Mouse (Mus musculus) liver, embryonic 16.5 days (tissue): Measurements from ENCODE around the gene Gm20715. TPM values are rescaled to one million over a fixed set of nuclear protein-coding genes. Genes with fewer than 3 reads are reported as not detected.
"Not testable (repeated sequence)": the region's sequence is repeated elsewhere in the genome, so short reads cannot be mapped to it uniquely, and the experiment has no call there.

Experiments used
- ATAC-seq: fragments of 200-750 bp; cut with Nextera tagmentation; 2 replicates; pipeline ENCODE4 v1.8.0; 2017; ENCODE audit warnings: low read depth, mild to moderate bottlenecking, moderate number of reproducible peaks, moderate library complexity
- H3K27ac ChIP-seq: fragments of 300-500 bp; sonication (generic); 2 replicates; pipeline ENCODE4 v1.5.1; 2014; ENCODE audit warnings: mild to moderate bottlenecking, low read length
- H3K27me3 ChIP-seq: fragments of 300-500 bp; sonication (generic); 2 replicates; pipeline ENCODE4 v1.6.1; 2014; ENCODE audit warnings: low read depth, low read length, mixed read lengths; ENCODE audit not compliant: control insufficient read depth, insufficient read depth
- H3K36me3 ChIP-seq: fragments of 300-500 bp; sonication (generic); 2 replicates; pipeline ENCODE4 v1.6.1; 2014; ENCODE audit warnings: mild to moderate bottlenecking; ENCODE audit not compliant: control insufficient read depth, insufficient read depth
- H3K4me1 ChIP-seq: fragments of 300-500 bp; sonication (generic); 2 replicates; pipeline ENCODE4 v1.6.1; 2014; ENCODE audit warnings: low read depth, low read length, mixed read lengths; ENCODE audit not compliant: control insufficient read depth
- H3K4me2 ChIP-seq: fragments of 300-500 bp; sonication (generic); 2 replicates; pipeline ENCODE4 v1.6.1; 2014; ENCODE audit warnings: low read depth, low read length, mixed read lengths
- H3K4me3 ChIP-seq: fragments of 300-500 bp; sonication (generic); 2 replicates; pipeline ENCODE4 v1.5.1; 2014; ENCODE audit warnings: low read depth, mild to moderate bottlenecking, low read length
- H3K9ac ChIP-seq: fragments of 300-500 bp; sonication (generic); 2 replicates; pipeline ENCODE4 v1.6.1; 2014; ENCODE audit warnings: low read depth, low read length
- H3K9me3 ChIP-seq: fragments of 300-500 bp; sonication (generic); replicated peaks from 2 replicates; pipeline ENCODE4 v1.6.1; 2016; ENCODE audit warnings: low read length; ENCODE audit not compliant: control insufficient read depth
- WGBS: fragments of 180-500 bp; shearing (Covaris S2); extraction: QIAGEN DNeasy Blood & Tissue Kit; methylation state at CpG from one replicate; pipeline ENCODE4 v1.1.7; 2014; ENCODE audit not compliant: insufficient replicate concordance; 5-methylcytosine and 5-hydroxymethylcytosine counted together
- polyA plus RNA-seq: library from polyadenylated mRNA; unstranded; fragments of >200 nt; fragmentation: Nextera tagmentation; extraction: Ambion mirVana; gene quantifications from 2 replicates; pipeline ENCODE4 v1.2.1, GENCODE M21; 2015

Gene Gm20715
- polyA plus RNA-seq = not detected in 2 replicates

- no peaks in the 10 kb centered on the region for H3K27me3 ChIP-seq
- no peaks in the 10 kb centered on the region for H3K4me1 ChIP-seq
- no peak within 1 kb of the TSS for H3K27ac ChIP-seq
- H3K36me3 ChIP-seq = no peaks in the 10 kb centered on the region
- H3K4me3 ChIP-seq = no peak within 1 kb of the TSS
- WGBS = 1% methylated on average over 17 of the region's 17 CpGs
- H3K4me2 ChIP-seq = no peak within 1 kb of the TSS
- no peak within 1 kb of the TSS for H3K9ac ChIP-seq
- H3K9me3 ChIP-seq = no peaks in the 10 kb centered on the region
- ATAC-seq = peak; percentile 85
Measured at GRCm38 (mm10) chr7:6410043-6410442, at the start of gene Gm20715. TSS of gene Gm20715 (plus strand) at chr7:6410277.

- 7% methylated on average over 9 of the region's 9 CpGs for WGBS
- Histone ChIP-seq H3K4me1 (peaks cover 37% of the 10 kb centered on the region), H3K27ac (no peak overlapping the region), H3K4me3 (no peak overlapping the region), H3K9me3 (no peaks in the 10 kb centered on the region), H3K9ac (no peak overlapping the region), H3K36me3 (no peaks in the 10 kb centered on the region), H3K27me3 (no peaks in the 10 kb centered on the region), H3K4me2 (no peak overlapping the region)
- ATAC-seq = peak; percentile 2; the same call in 1 of the 2 replicates
Measured at GRCm38 (mm10) chr7:6360477-6361060, 49.5 kb upstream of the Gm20715 start.

GRCm38 (mm10) chr7:6361756-6362155 is 48.3 kb upstream of the Gm20715 start:
- H3K27ac ChIP-seq = peak overlapping the region; percentile 43; the same call in 1 of the 2 replicates
- WGBS = 21% methylated on average over 7 of the region's 7 CpGs

GRCm38 (mm10) chr7:6362268-6363046 is 47.6 kb upstream of the Gm20715 start:
- under 1% methylated on average over 38 of the region's 38 CpGs for WGBS
- peaks cover 51% of the 10 kb centered on the region for H3K4me1 ChIP-seq

More at GRCm38 (mm10) chr7:6361756-6362155, 48.3 kb upstream of the Gm20715 start:
- H3K9ac ChIP-seq = peak overlapping the region; percentile 51
- peaks cover 44% of the 10 kb centered on the region for H3K4me1 ChIP-seq
- H3K36me3 ChIP-seq = no peaks in the 10 kb centered on the region
- H3K4me2 ChIP-seq = peak overlapping the region; percentile 80
- no peak for ATAC-seq
- H3K4me3 ChIP-seq = peak overlapping the region; percentile 71
- H3K27me3 ChIP-seq = no peaks in the 10 kb centered on the region
- no peaks in the 10 kb centered on the region for H3K9me3 ChIP-seq

GRCm38 (mm10) chr7:6363047-6363488 is 47.0 kb upstream of the Gm20715 start, which contains the start of gene Zfp78:
TSS of gene Zfp78 (plus strand) at chr7:6363280.
- peak within 1 kb of the TSS; percentile 69 for H3K9ac ChIP-seq
- no peaks in the 10 kb centered on the region for H3K27me3 ChIP-seq
- peak; percentile 73 for ATAC-seq
- peak within 1 kb of the TSS; percentile 80 for H3K4me2 ChIP-seq
- no peaks in the 10 kb centered on the region for H3K9me3 ChIP-seq
- peaks cover 53% of the 10 kb centered on the region for H3K4me1 ChIP-seq
- H3K36me3 ChIP-seq = no peaks in the 10 kb centered on the region
- under 1% methylated on average over 23 of the region's 23 CpGs for WGBS
- H3K27ac ChIP-seq = peak within 1 kb of the TSS; percentile 59
- peak within 1 kb of the TSS; percentile 71 for H3K4me3 ChIP-seq

More at GRCm38 (mm10) chr7:6362268-6363046, 47.6 kb upstream of the Gm20715 start:
- H3K9me3 ChIP-seq = no peaks in the 10 kb centered on the region
- peak; percentile 85 for ATAC-seq
- H3K4me2 ChIP-seq = peak overlapping the region; percentile 80
- no peaks in the 10 kb centered on the region for H3K36me3 ChIP-seq
- peak overlapping the region; percentile 59 for H3K27ac ChIP-seq
- peak overlapping the region; percentile 71 for H3K4me3 ChIP-seq
- H3K9ac ChIP-seq = peak overlapping the region; percentile 51
- H3K27me3 ChIP-seq = no peaks in the 10 kb centered on the region

GRCm38 (mm10) chr7:6364761-6365160 is 45.3 kb upstream of the Gm20715 start:
- Histone ChIP-seq H3K4me2 (no peak overlapping the region), H3K4me1 (peaks cover 53% of the 10 kb centered on the region), H3K27ac (no peak overlapping the region), H3K9me3 (no peaks in the 10 kb centered on the region), H3K9ac (no peak overlapping the region), H3K36me3 (no peaks in the 10 kb centered on the region), H3K4me3 (no peak overlapping the region), H3K27me3 (no peaks in the 10 kb centered on the region)
- no peak for ATAC-seq
- 68% methylated on average over 1 of the region's 1 CpGs for WGBS

- Histone ChIP-seq H3K4me3 (no peak overlapping the region), H3K36me3 (no peaks in the 10 kb centered on the region), H3K4me1 (peaks cover 35% of the 10 kb centered on the region), H3K4me2 (peak overlapping the region; percentile 0; the same call in 1 of the 2 replicates), H3K9me3 (no peaks in the 10 kb centered on the region), H3K27ac (peak overlapping the region; percentile 56), H3K9ac (no peak overlapping the region), H3K27me3 (no peaks in the 10 kb centered on the region)
- WGBS = 28% methylated on average over 5 of the region's 5 CpGs
- no peak for ATAC-seq
Measured at GRCm38 (mm10) chr7:6367185-6367584, 42.9 kb upstream of the Gm20715 start.

GRCm38 (mm10) chr7:6368146-6368545 is 41.9 kb upstream of the Gm20715 start:
- H3K9ac ChIP-seq, H3K4me2 ChIP-seq, ATAC-seq, H3K27ac ChIP-seq, H3K36me3 ChIP-seq, H3K9me3 ChIP-seq, H3K4me3 ChIP-seq, H3K27me3 ChIP-seq: not testable (repeated sequence)
- 76% methylated on average over 5 of the region's 5 CpGs for WGBS
- peaks cover 28% of the 10 kb centered on the region for H3K4me1 ChIP-seq

GRCm38 (mm10) chr7:6369460-6369859 is 40.6 kb upstream of the Gm20715 start:
- peaks cover 20% of the 10 kb centered on the region for H3K4me1 ChIP-seq
- ATAC-seq = peak; percentile 36; the same call in 1 of the 2 replicates
- H3K9ac ChIP-seq = no peak overlapping the region
- no peak overlapping the region for H3K4me3 ChIP-seq
- WGBS = 56% methylated on average over 3 of the region's 3 CpGs
- no peaks in the 10 kb centered on the region for H3K27me3 ChIP-seq
- no peaks in the 10 kb centered on the region for H3K36me3 ChIP-seq
- H3K27ac ChIP-seq = no peak overlapping the region
- H3K9me3 ChIP-seq = no peaks in the 10 kb centered on the region
- H3K4me2 ChIP-seq = no peak overlapping the region
